ENCODE assay signal across 20 mouse cellular contexts in genomic region chr16:57554886-57555400, GRCm38 (mm10). TPM values are rescaled to one million over a fixed set of nuclear protein-coding genes. Genes with fewer than 3 reads are reported as not detected.
A peak's percentile ranks its signal among the peaks of the same experiment; 100 is the strongest.
DNase-seq lines count a peak whose midpoint lies in the region; ATAC-seq and TF ChIP-seq lines count a peak whose summit lies in the region.
"Had no signal": no experiment of that assay in that cellular context is flagged by ENCODE, and none has a peak within 500 bp of the region (broad histone marks: within the 10 kb centered on the region; RNA-seq: fewer than 3 reads in every experiment).

No protein-coding gene starts in this region.

- TF ChIP-seq CTCF in gastrocnemius, adult 2 months (IDR thresholded peaks at IDR 0.05): no peak

- H3K9ac ChIP-seq in kidney, embryonic 14.5 days (ENCODE audit: low read depth, low read length): no peak overlapping the region
- H3K9ac ChIP-seq in neural tube, embryonic 15.5 days (replicated peaks): no peak overlapping the region
- H3K9ac ChIP-seq: embryonic facial prominence, embryonic 15.5 days; forebrain, embryonic 15.5 days; hindbrain, embryonic 13.5 days had no signal

- peak overlapping the region; percentile 28 for H3K4me3 ChIP-seq in gastrocnemius, adult 2 months
- H3K4me3 ChIP-seq in kidney, embryonic 14.5 days (ENCODE audit: low read length): no peak overlapping the region
- H3K4me3 ChIP-seq in neural tube, embryonic 15.5 days (replicated peaks): no peak overlapping the region
- H3K4me3 ChIP-seq: embryonic facial prominence, embryonic 15.5 days; forebrain, embryonic 15.5 days; heart, embryonic 10.5 days; hindbrain, embryonic 13.5 days had no signal

- no peak for ATAC-seq in kidney, embryonic 14.5 days (ENCODE audit: low FRiP score, low TSS enrichment)
- ATAC-seq in neural tube, embryonic 15.5 days (ENCODE audit: low FRiP score): no peak
- ATAC-seq in monocyte, adult 5-6 weeks (replicated peaks; ENCODE audit: insufficient number of reproducible peaks, low FRiP score, low TSS enrichment, poor library complexity, severe bottlenecking): no peak
- ATAC-seq: forebrain, embryonic 15.5 days had no signal

- 72% methylated on average over 6 of the region's 6 CpGs for WGBS in kidney, embryonic 14.5 days
- WGBS in neural tube, embryonic 15.5 days: 65% methylated on average over 6 of the region's 6 CpGs

- no peaks in the 10 kb centered on the region for H3K9me3 ChIP-seq in kidney, embryonic 14.5 days (ENCODE audit: control insufficient read depth, low read length)
- no peaks in the 10 kb centered on the region for H3K9me3 ChIP-seq in neural tube, embryonic 15.5 days (replicated peaks)
- H3K9me3 ChIP-seq: embryonic facial prominence, embryonic 15.5 days; forebrain, embryonic 15.5 days; G1E; heart, embryonic 10.5 days; hindbrain, embryonic 13.5 days had no signal

- intact Hi-C loops in gastrocnemius, adult 2 months (cut with DNase I): no loop called here
- intact Hi-C loops in gastrocnemius, postnatal 14 days (cut with DNase I; ENCODE audit: low total_unique reads): no loop called here

- DNase-seq in gastrocnemius, adult 2 months: no peak
- DNase-seq in gastrocnemius, postnatal 14 days: no peak
- peak; percentile 38 for DNase-seq in kidney, adult 9 months
- peak; percentile 5 for DNase-seq in neural tube, embryonic 10.5 days (ENCODE audit: extremely low spot score, low spot score)
- DNase-seq: adrenal gland, postnatal 10 days; B cell, adult 2 months; cerebellum, adult 11 months; cerebellum, adult 8-10 months; cerebellum, postnatal 14 days; embryo, embryonic 11 days; gastrocnemius, postnatal 10 days; heart, postnatal 14 days had no signal

- H3K4me1 ChIP-seq in kidney, embryonic 14.5 days (ENCODE audit: control insufficient read depth, insufficient read depth, low read length): peaks cover 2% of the 10 kb centered on the region; the same call in 1 of the 2 replicates
- H3K4me1 ChIP-seq in neural tube, embryonic 15.5 days: no peaks in the 10 kb centered on the region
- H3K4me1 ChIP-seq: forebrain, embryonic 15.5 days; hindbrain, embryonic 13.5 days had no signal

- no peaks in the 10 kb centered on the region; the same call in 1 of the 2 replicates for H3K36me3 ChIP-seq in kidney, embryonic 14.5 days (ENCODE audit: control insufficient read depth, insufficient read depth, low read length)
- no peaks in the 10 kb centered on the region for H3K36me3 ChIP-seq in neural tube, embryonic 15.5 days
- H3K36me3 ChIP-seq: embryonic facial prominence, embryonic 15.5 days; forebrain, embryonic 15.5 days; hindbrain, embryonic 13.5 days had no signal

- peak overlapping the region; percentile 63 for H3K27ac ChIP-seq in gastrocnemius, adult 2 months
- H3K27ac ChIP-seq in kidney, embryonic 14.5 days (ENCODE audit: low read depth, low read length): no peak overlapping the region
- no peak overlapping the region for H3K27ac ChIP-seq in neural tube, embryonic 15.5 days (replicated peaks)
- H3K27ac ChIP-seq: embryonic facial prominence, embryonic 15.5 days; forebrain, embryonic 15.5 days; heart, embryonic 10.5 days; hindbrain, embryonic 13.5 days had no signal

- no peaks in the 10 kb centered on the region for H3K27me3 ChIP-seq in kidney, embryonic 14.5 days (ENCODE audit: control insufficient read depth, insufficient read depth, low read length)
- no peaks in the 10 kb centered on the region for H3K27me3 ChIP-seq in neural tube, embryonic 15.5 days (replicated peaks)
- H3K27me3 ChIP-seq: embryonic facial prominence, embryonic 15.5 days had no signal

- H3K4me2 ChIP-seq in kidney, embryonic 14.5 days (replicated peaks; ENCODE audit: low read depth, low read length): no peak overlapping the region
- H3K4me2 ChIP-seq in neural tube, embryonic 15.5 days: no peak overlapping the region
- H3K4me2 ChIP-seq: embryonic facial prominence, embryonic 15.5 days; forebrain, embryonic 15.5 days; hindbrain, embryonic 13.5 days had no signal

RNA-seq across cellular contexts. Expression of gene Cmss1, which starts 51.7 kb away (rescaled TPM):
- total RNA-seq in gastrocnemius, adult 2 months (2021): 10 to 100 TPM; 33.0 to 44.0 TPM
- 10 to 100 TPM; 19.3 to 21.9 TPM for total RNA-seq in gastrocnemius, postnatal 14 days (2021)
- polyA plus RNA-seq in kidney, embryonic 14.5 days (2014; fragmentation: Nextera tagmentation; extraction: Ambion mirVana): 63.4 and 74.2 TPM in 2 replicates
- polyA plus RNA-seq in neural tube, embryonic 15.5 days (2015; fragmentation: Nextera tagmentation; extraction: Ambion mirVana): 40.0 and 43.7 TPM in 2 replicates
- total RNA-seq in monocyte, adult 5-6 weeks (2017): 3.9 to 11.3 TPM (median 9.0 TPM) in 3 replicates

Comparison
In these comparisons a context has a peak if more than half of its experiments do, and no peak if none do; other contexts are left out.
1. DNase-seq: peak in kidney, adult 9 months (single experiment) and neural tube, embryonic 10.5 days (single experiment); none in gastrocnemius, adult 2 months (single experiment) and gastrocnemius, postnatal 14 days (single experiment).